Mouse (Mus musculus): ENCODE results near the gene Psmd12. TPM values are rescaled to one million over a fixed set of nuclear protein-coding genes. Genes with fewer than 3 reads are reported as not detected.

The Psmd12 gene
- polyA plus RNA-seq, 1 experiment from 2014 or later: 148 TPM

DNA sequence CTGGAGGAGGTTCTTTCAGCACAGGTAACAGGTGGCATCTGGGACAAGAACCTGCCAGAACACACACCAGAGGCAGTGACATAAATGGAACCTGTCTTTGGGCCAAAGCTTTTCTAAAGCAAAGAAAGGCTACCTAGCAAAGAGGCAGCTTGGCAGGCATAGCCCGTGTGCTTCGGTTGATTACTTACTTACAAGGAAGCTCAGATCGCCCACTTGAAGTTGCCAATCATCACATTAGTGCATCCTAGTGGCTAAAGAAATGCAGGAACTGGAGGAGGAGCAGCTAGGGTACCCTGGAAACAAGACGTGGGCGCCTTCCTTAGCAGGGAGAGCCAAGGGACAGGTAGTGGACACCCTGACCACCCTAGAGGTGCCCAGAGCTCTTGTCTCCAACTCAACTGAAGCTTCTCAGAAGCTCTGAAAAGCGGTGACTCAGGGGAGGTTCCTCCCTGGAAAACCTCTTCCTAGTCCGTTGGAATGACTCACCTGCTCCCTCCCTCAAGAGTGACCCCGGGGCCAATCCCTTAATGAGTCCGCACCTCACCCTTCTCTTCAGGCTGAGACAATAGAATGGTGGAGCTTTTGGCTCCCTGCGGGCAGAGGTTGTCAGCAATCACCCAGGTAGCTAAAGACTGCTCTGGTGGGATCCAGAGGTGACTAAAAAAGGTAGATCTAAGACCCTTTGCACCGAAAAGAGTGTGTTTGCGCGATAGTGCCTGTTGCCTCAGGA, 66.6 kb downstream of the Psmd12 start:
- Histone ChIP-seq H3K9ac (replicated peaks; ENCODE audit: low read depth, low read length) (no peak overlapping the region), H3K4me2 (ENCODE audit: low read length) (peak overlapping the region; percentile 96), H3K4me1 (replicated peaks; ENCODE audit: control insufficient read depth, insufficient read depth, low read length) (peaks cover 21% of the 10 kb centered on the region), H3K36me3 (ENCODE audit: control insufficient read depth, insufficient read depth) (no peaks in the 10 kb centered on the region), H3K4me3 (replicated peaks; ENCODE audit: low read length) (no peak overlapping the region; the same call in 1 of the 2 replicates), H3K9me3 (ENCODE audit: control insufficient read depth, low read length) (no peaks in the 10 kb centered on the region), H3K27me3 (replicated peaks; ENCODE audit: control insufficient read depth, insufficient read depth, low read length) (0 out of 2 replicates have a peak, but pooled peaks cover 3% of the 10 kb centered on the region), H3K27ac (ENCODE audit: low read length) (no peak overlapping the region)
- no peak for ATAC-seq
- 11% methylated on average over 13 of the region's 13 CpGs for WGBS

DNA sequence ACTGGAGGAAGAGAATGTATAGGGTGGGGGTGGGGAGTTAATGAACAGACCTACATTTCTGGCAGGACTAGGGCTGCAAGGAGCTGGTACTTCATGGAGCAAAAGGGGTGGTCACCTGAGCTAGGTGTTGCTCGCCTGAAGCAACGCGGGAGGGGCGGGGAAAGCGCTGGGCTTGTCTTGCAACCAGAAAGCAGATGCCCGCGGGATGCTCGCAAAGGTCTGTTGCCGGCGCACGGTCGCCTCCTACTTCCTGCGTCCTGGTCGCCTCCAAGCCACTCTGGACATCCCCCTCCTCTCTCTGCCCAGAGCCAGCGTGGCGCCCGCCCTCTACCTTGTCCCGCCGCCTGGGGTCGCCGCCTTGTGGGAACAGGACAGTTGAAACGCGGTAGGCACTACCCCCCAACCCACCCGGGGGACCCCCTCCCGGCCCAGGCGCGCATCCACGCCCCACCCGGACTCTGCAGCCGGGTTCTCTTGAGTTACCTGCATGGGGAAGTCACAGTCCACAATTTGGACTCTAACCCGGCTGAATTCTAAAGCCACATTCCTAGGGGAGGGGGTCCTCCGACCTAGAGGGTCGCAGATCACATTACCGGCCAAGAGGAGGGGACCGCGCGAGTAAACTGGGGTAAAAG, 67.5 kb downstream of the Psmd12 start:
- Histone ChIP-seq H3K4me2 (ENCODE audit: low read length) (peak overlapping the region; percentile 96), H3K9ac (replicated peaks; ENCODE audit: low read depth, low read length) (peak overlapping the region; percentile 71), H3K9me3 (ENCODE audit: control insufficient read depth, low read length) (no peaks in the 10 kb centered on the region), H3K27ac (ENCODE audit: low read length) (no peak overlapping the region), H3K36me3 (ENCODE audit: control insufficient read depth, insufficient read depth) (no peaks in the 10 kb centered on the region), H3K27me3 (replicated peaks; ENCODE audit: control insufficient read depth, insufficient read depth, low read length) (0 out of 2 replicates have a peak, but pooled peaks cover 3% of the 10 kb centered on the region), H3K4me3 (replicated peaks; ENCODE audit: low read length) (peak overlapping the region; percentile 81), H3K4me1 (replicated peaks; ENCODE audit: control insufficient read depth, insufficient read depth, low read length) (peaks cover 21% of the 10 kb centered on the region)
- under 1% methylated on average over 35 of the region's 37 CpGs for WGBS
- peak; percentile 27; the same call in 1 of the 2 replicates for ATAC-seq

DNA sequence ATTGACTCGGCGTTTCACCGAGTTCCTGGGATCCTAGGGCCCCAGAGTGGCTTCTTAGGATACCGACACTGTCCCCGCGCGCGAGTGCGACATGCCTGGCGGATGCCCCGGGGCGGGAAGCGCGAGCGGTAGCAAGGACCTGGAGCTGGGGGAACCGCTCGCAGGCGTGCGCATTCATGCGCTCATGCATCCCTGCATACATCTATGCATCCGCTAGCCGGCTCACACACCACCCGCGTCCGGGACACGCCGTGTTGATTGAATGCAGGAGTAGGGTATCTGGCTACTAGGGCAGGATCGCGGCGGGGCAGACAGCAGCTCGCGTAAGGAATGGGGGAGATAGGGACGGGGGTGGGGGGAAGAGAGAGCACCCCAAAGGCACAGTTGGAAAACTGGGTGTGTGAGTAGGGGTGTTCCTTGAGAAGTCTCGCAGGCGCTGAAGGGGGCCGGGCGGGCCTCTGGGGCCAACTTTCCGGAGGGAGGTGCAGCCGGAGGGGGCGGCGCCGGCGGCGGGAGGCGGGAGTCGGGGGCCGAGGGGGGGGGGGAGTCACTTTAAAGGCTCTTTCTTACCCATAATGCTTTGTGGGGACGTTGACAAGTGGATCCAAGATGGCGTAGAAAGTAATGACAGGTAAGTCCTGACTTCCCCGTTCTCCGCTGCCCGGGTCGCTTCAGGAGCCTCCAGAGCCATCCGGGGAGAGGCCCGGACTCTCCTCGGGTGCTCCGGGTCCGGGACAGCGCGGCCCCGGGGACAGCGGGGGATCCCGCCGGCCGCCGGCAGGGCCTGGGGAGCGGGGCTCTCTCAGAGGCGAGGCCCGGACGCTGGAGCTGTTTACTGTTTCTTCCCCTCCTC, 68.3 kb downstream of the Psmd12 start, which contains the start of gene Helz:
Gene Helz (plus strand): TSS at position 580 of the 853 bp plus-strand sequence.
- peak within 1 kb of the TSS; percentile 71 for H3K9ac ChIP-seq (replicated peaks; ENCODE audit: low read depth, low read length)
- H3K27me3 ChIP-seq (replicated peaks; ENCODE audit: control insufficient read depth, insufficient read depth, low read length): 0 out of 2 replicates have a peak, but pooled peaks cover 3% of the 10 kb centered on the region
- 1% methylated on average over 69 of the region's 70 CpGs for WGBS
- peak within 1 kb of the TSS; percentile 81 for H3K4me3 ChIP-seq (replicated peaks; ENCODE audit: low read length)
- peak within 1 kb of the TSS; percentile 43 for H3K27ac ChIP-seq (ENCODE audit: low read length)
- H3K4me1 ChIP-seq (replicated peaks; ENCODE audit: control insufficient read depth, insufficient read depth, low read length): peaks cover 21% of the 10 kb centered on the region
- peak; percentile 81 for ATAC-seq
- peak within 1 kb of the TSS; percentile 96 for H3K4me2 ChIP-seq (ENCODE audit: low read length)
- no peaks in the 10 kb centered on the region for H3K9me3 ChIP-seq (ENCODE audit: control insufficient read depth, low read length)
- no peaks in the 10 kb centered on the region for H3K36me3 ChIP-seq (ENCODE audit: control insufficient read depth, insufficient read depth)

DNA sequence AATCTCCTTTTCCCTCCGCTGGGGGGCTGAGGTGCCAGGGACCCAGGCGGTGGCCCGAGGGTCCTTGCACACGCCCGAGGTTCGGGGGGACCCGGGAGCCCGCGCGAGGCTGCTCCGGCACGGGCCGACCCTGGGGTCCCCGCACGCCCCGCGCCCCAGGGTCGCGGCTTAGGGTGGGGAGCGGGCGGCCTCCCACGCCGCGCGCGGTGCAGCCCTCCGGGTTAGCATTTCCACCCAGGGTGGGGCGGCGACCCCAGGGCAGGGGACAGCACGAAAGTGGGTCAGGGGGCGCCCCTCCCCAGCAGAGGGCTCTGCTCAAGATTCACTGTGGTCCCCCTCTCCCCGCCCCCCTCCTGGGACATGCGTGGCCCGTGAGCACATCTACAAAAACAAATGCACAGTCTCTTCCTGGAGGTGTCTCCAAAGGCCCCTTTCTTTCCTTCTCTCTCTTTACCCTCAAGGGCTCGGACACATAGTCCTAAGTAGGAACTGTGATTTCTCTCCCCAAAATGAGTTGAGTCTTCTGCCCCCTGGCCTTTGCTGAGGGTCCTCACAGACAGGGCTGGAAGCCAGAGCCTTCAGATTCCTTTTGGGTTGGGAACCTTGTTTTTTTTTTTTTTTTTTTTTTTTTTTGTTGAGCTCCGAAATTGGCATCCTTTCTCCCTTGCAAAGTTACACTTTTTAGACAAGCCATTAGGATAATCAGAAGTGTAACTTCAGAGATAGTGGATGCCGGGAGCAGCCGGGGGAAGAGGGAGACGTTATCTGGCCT, 69.1 kb downstream of the Psmd12 start:
- Histone ChIP-seq H3K27ac (ENCODE audit: low read length) (peak overlapping the region; percentile 43), H3K36me3 (ENCODE audit: control insufficient read depth, insufficient read depth) (peaks cover 2% of the 10 kb centered on the region; the same call in 1 of the 2 replicates), H3K27me3 (replicated peaks; ENCODE audit: control insufficient read depth, insufficient read depth, low read length) (0 out of 2 replicates have a peak, but pooled peaks cover 3% of the 10 kb centered on the region), H3K9me3 (ENCODE audit: control insufficient read depth, low read length) (no peaks in the 10 kb centered on the region), H3K4me2 (ENCODE audit: low read length) (peak overlapping the region; percentile 96), H3K4me1 (replicated peaks; ENCODE audit: control insufficient read depth, insufficient read depth, low read length) (peaks cover 21% of the 10 kb centered on the region), H3K4me3 (replicated peaks; ENCODE audit: low read length) (peak overlapping the region; percentile 81), H3K9ac (replicated peaks; ENCODE audit: low read depth, low read length) (peak overlapping the region; percentile 71)
- WGBS: 9% methylated on average over 29 of the region's 39 CpGs
- peak; percentile 67 for ATAC-seq

Other genes with a start within 250 kb of the Psmd12 start
- gene Pitpnc1, start 8.8 kb upstream of the Psmd12 start, polyA plus RNA-seq (2015; fragmentation: Nextera tagmentation; extraction: Ambion mirVana): 51.3 and 51.6 TPM in 2 replicates
- gene Helz, start 68.4 kb downstream of the Psmd12 start, polyA plus RNA-seq (2015; fragmentation: Nextera tagmentation; extraction: Ambion mirVana): 19.9 and 20.4 TPM in 2 replicates
- gene Cacng1, start 237.0 kb downstream of the Psmd12 start, polyA plus RNA-seq (2015; fragmentation: Nextera tagmentation; extraction: Ambion mirVana): 0.26 and 0.39 TPM in 2 replicates